Mouse (Mus musculus) lung, embryonic 14.5 days (tissue): Measurements from ENCODE around the gene Repin1. TPM values are rescaled to one million over a fixed set of nuclear protein-coding genes. Genes with fewer than 3 reads are reported as not detected.

Experiments used
- ATAC-seq: fragments of 200-750 bp; cut with Nextera tagmentation; 2 replicates; pipeline ENCODE4 v1.8.0; 2017; ENCODE audit warnings: mild to moderate bottlenecking, moderate TSS enrichment, moderate library complexity; ENCODE audit not compliant: insufficient read depth
- DNase-seq: peaks from one replicate; pipeline ENCODE4 v3.0.0-alpha.2; 2015
- H3K27ac ChIP-seq: fragments of 300-500 bp; sonication (generic); 2 replicates; pipeline ENCODE4 v1.5.1; 2014; ENCODE audit warnings: low read depth, mild to moderate bottlenecking, moderate library complexity
- H3K27me3 ChIP-seq: fragments of 300-500 bp; sonication (generic); 2 replicates; pipeline ENCODE4 v1.6.1; 2014; ENCODE audit warnings: low read length, control low read depth; ENCODE audit not compliant: insufficient read depth
- H3K36me3 ChIP-seq: fragments of 300-500 bp; sonication (generic); 2 replicates; pipeline ENCODE4 v1.6.1; 2014; ENCODE audit warnings: control low read depth; ENCODE audit not compliant: insufficient read depth
- H3K4me1 ChIP-seq: fragments of 300-500 bp; sonication (generic); 2 replicates; pipeline ENCODE4 v1.6.1; 2014; ENCODE audit warnings: antibody characterized with exemption, control low read depth; ENCODE audit not compliant: insufficient read depth
- H3K4me2 ChIP-seq: fragments of 300-500 bp; sonication (generic); 2 replicates; pipeline ENCODE4 v1.6.1; 2014; ENCODE audit warnings: mild to moderate bottlenecking
- H3K4me3 ChIP-seq: fragments of 300-500 bp; sonication (generic); 2 replicates; pipeline ENCODE4 v1.5.1; 2014; ENCODE audit warnings: low read depth, low read length
- H3K9ac ChIP-seq: fragments of 300-500 bp; sonication (generic); 2 replicates; pipeline ENCODE4 v1.6.1; 2014
- H3K9me3 ChIP-seq: fragments of 300-500 bp; sonication (generic); 2 replicates; pipeline ENCODE4 v1.6.1; 2016; ENCODE audit warnings: low read depth, low read length, control low read depth
- CTCF ChIP-seq: IDR thresholded peaks from 2 replicates; pipeline ENCODE4 v1.5.1; 2016; ENCODE audit warnings: antibody characterized with exemption, low read depth
- WGBS: fragments of 180-500 bp; shearing (Covaris S2); extraction: QIAGEN DNeasy Blood & Tissue Kit; methylation state at CpG from one replicate; pipeline ENCODE4 v1.1.7; 2014; 5-methylcytosine and 5-hydroxymethylcytosine counted together
- polyA plus RNA-seq: library from polyadenylated mRNA; unstranded; fragments of >200 nt; fragmentation: Nextera tagmentation; extraction: Ambion mirVana; gene quantifications from 2 replicates; pipeline ENCODE4 v1.2.1, GENCODE M21; 2014

The Repin1 gene
- polyA plus RNA-seq: 30.3 and 31.5 TPM in 2 replicates

GRCm38 (mm10) chr6:48593158-48594042 lies at the start of gene Repin1, which contains the start of gene Gm44965:
Repin1 (plus strand) TSS chr6:48593883.
Gm44965 (plus strand) TSS chr6:48593941.
- peak within 1 kb of the TSS; percentile 76 for H3K4me2 ChIP-seq
- TF ChIP-seq CTCF: peak; percentile 55
- peak; percentile 90 for ATAC-seq
- peak within 1 kb of the TSS; percentile 85 for H3K27ac ChIP-seq
- peak within 1 kb of the TSS; percentile 84 for H3K9ac ChIP-seq
- peak; percentile 91 for DNase-seq
- peaks cover 24% of the 10 kb centered on the region for H3K9me3 ChIP-seq
- H3K4me3 ChIP-seq: peak within 1 kb of the TSS; percentile 83
- 5% methylated on average over 45 of the region's 45 CpGs for WGBS
- H3K36me3 ChIP-seq: peaks cover 33% of the 10 kb centered on the region
- H3K27me3 ChIP-seq: no peaks in the 10 kb centered on the region
- peaks cover 10% of the 10 kb centered on the region; the same call in 1 of the 2 replicates for H3K4me1 ChIP-seq

GRCm38 (mm10) chr6:48545251-48545650 lies 48.4 kb upstream of the Repin1 start:
- no peak for TF ChIP-seq CTCF
- no peaks in the 10 kb centered on the region for H3K9me3 ChIP-seq
- ATAC-seq (no peak), DNase-seq (no peak)
- no peak overlapping the region for H3K27ac ChIP-seq
- H3K36me3 ChIP-seq: no peaks in the 10 kb centered on the region
- H3K27me3 ChIP-seq: no peaks in the 10 kb centered on the region
- H3K4me3 ChIP-seq: no peak overlapping the region
- WGBS: 61% methylated on average over 5 of the region's 5 CpGs
- no peak overlapping the region for H3K9ac ChIP-seq
- peaks cover 7% of the 10 kb centered on the region for H3K4me1 ChIP-seq
- no peak overlapping the region for H3K4me2 ChIP-seq

- no peaks in the 10 kb centered on the region for H3K36me3 ChIP-seq
- no peak overlapping the region for H3K4me3 ChIP-seq
- no peaks in the 10 kb centered on the region for H3K27me3 ChIP-seq
- H3K9ac ChIP-seq: no peak overlapping the region
- 63% methylated on average over 1 of the region's 1 CpGs for WGBS
- DNase-seq: peak; percentile 55
- peaks cover 7% of the 10 kb centered on the region for H3K4me1 ChIP-seq
- H3K4me2 ChIP-seq: no peak overlapping the region
- ATAC-seq: no peak
- no peaks in the 10 kb centered on the region for H3K9me3 ChIP-seq
- H3K27ac ChIP-seq: no peak overlapping the region
- peak; percentile 71 for TF ChIP-seq CTCF
These were observed 47.4 kb upstream of the Repin1 start for GRCm38 (mm10) chr6:48546271-48546670.

- 44% methylated on average over 4 of the region's 4 CpGs for WGBS
- H3K4me3 ChIP-seq: no peak overlapping the region
- no peak for DNase-seq
- H3K4me2 ChIP-seq: no peak overlapping the region
- no peaks in the 10 kb centered on the region for H3K36me3 ChIP-seq
- no peaks in the 10 kb centered on the region for H3K9me3 ChIP-seq
- peaks cover 5% of the 10 kb centered on the region for H3K4me1 ChIP-seq
- ATAC-seq: no peak
- H3K27me3 ChIP-seq: no peaks in the 10 kb centered on the region
- H3K9ac ChIP-seq: no peak overlapping the region
- no peak overlapping the region for H3K27ac ChIP-seq
- TF ChIP-seq CTCF: no peak
These were observed 46.8 kb upstream of the Repin1 start for GRCm38 (mm10) chr6:48546858-48547257.

GRCm38 (mm10) chr6:48548314-48548713 lies 45.4 kb upstream of the Repin1 start:
- Histone ChIP-seq H3K4me2 (no peak overlapping the region), H3K9me3 (no peaks in the 10 kb centered on the region), H3K36me3 (no peaks in the 10 kb centered on the region), H3K9ac (no peak overlapping the region), H3K4me1 (no peaks in the 10 kb centered on the region), H3K27me3 (no peaks in the 10 kb centered on the region), H3K4me3 (no peak overlapping the region), H3K27ac (no peak overlapping the region)
- WGBS: 81% methylated on average over 6 of the region's 6 CpGs
- no peak for TF ChIP-seq CTCF
- DNase-seq: no peak
- ATAC-seq: no peak

- Histone ChIP-seq H3K4me1 (no peaks in the 10 kb centered on the region; the same call in 1 of the 2 replicates), H3K4me2 (no peak overlapping the region), H3K27ac (no peak overlapping the region), H3K27me3 (no peaks in the 10 kb centered on the region), H3K36me3 (no peaks in the 10 kb centered on the region), H3K9me3 (no peaks in the 10 kb centered on the region), H3K9ac (no peak overlapping the region), H3K4me3 (no peak overlapping the region)
- 70% methylated on average over 4 of the region's 4 CpGs for WGBS
- ATAC-seq: no peak
- DNase-seq: peak; percentile 77
- no peak for TF ChIP-seq CTCF
These were observed 40.8 kb upstream of the Repin1 start for GRCm38 (mm10) chr6:48552918-48553317.

GRCm38 (mm10) chr6:48553819-48554218 lies 39.9 kb upstream of the Repin1 start:
- WGBS: 78% methylated on average over 4 of the region's 4 CpGs

More at GRCm38 (mm10) chr6:48553819-48554218, 39.9 kb upstream of the Repin1 start:
- Histone ChIP-seq H3K9ac (peak overlapping the region; percentile 71; the same call in 1 of the 2 replicates), H3K4me3 (peak overlapping the region; percentile 49), H3K4me2 (peak overlapping the region; percentile 79), H3K36me3 (no peaks in the 10 kb centered on the region), H3K4me1 (no peaks in the 10 kb centered on the region; the same call in 1 of the 2 replicates), H3K27me3 (no peaks in the 10 kb centered on the region), H3K27ac (peak overlapping the region; percentile 98), H3K9me3 (no peaks in the 10 kb centered on the region)
- ATAC-seq (no peak), DNase-seq (no peak)
- TF ChIP-seq CTCF: no peak
